Mouse (Mus musculus): ENCODE measurements around the gene Mapkap1. TPM values are rescaled to one million over a fixed set of nuclear protein-coding genes. Genes with fewer than 3 reads are reported as not detected.
A peak's percentile ranks its signal among the peaks of the same experiment; 100 is the strongest.

Mapkap1 gene
- polyA plus RNA-seq, 2 experiments, result 61.1 to 110 TPM

- Histone ChIP-seq H3K9ac (ENCODE audit: low read depth, low read length, severe bottlenecking) (no peak overlapping the region), H3K4me3 (replicated peaks; ENCODE audit: low read length) (no peak overlapping the region), H3K4me1 (ENCODE audit: control insufficient read depth, insufficient read depth, low read length) (peaks cover 18% of the 10 kb centered on the region), H3K9me3 (ENCODE audit: control insufficient read depth, low read length) (no peaks in the 10 kb centered on the region), H3K27ac (replicated peaks; ENCODE audit: low read depth, low read length) (no peak overlapping the region), H3K4me2 (replicated peaks; ENCODE audit: low read depth, low read length, severe bottlenecking) (no peak overlapping the region), H3K36me3 (ENCODE audit: control insufficient read depth, insufficient read depth, low read length) (peaks cover 26% of the 10 kb centered on the region), H3K27me3 (ENCODE audit: control insufficient read depth, insufficient read depth, low read length) (no peaks in the 10 kb centered on the region)
- no peak for TF ChIP-seq POLR2A (IDR thresholded peaks at IDR 0.05; ENCODE audit: borderline replicate concordance, extremely low read depth, insufficient read depth, insufficient read length)
- WGBS, result 80% methylated on average over 8 of the region's 8 CpGs
- no peak for ATAC-seq (ENCODE audit: low FRiP score, low read depth)
- DNase-seq (ENCODE audit: low spot score), result no peak
These were observed 216.6 kb downstream of the Mapkap1 start for GRCm38 (mm10) chr2:34623181-34623580.

DNA sequence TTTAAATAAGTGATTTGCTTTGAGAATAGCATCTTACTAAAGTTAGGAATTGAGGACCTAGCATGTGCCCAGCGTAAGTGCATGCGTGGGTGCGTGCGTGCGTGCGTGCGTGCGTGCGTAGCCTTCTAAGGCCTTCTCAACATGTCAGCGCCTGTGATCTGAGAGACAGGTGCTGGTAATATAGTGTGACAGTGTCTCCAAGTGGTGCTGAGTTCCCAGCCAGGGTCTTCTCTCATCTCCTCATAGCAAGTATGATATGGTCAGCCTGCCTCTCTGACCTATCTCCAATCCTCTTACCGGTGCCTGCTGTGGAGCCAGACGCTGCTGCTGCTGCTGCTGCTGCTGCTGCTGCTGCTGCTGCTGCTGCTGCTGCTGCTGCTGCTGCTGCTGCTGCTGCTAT is 217.5 kb downstream of the Mapkap1 start:
- TF ChIP-seq POLR2A (IDR thresholded peaks at IDR 0.05; ENCODE audit: borderline replicate concordance, extremely low read depth, insufficient read depth, insufficient read length), result no peak
- H3K4me3 ChIP-seq (replicated peaks; ENCODE audit: low read length), result no peak overlapping the region
- 89% methylated on average over 12 of the region's 12 CpGs for WGBS
- no peak overlapping the region for H3K4me2 ChIP-seq (replicated peaks; ENCODE audit: low read depth, low read length, severe bottlenecking)
- H3K27ac ChIP-seq (replicated peaks; ENCODE audit: low read depth, low read length), result no peak overlapping the region
- H3K36me3 ChIP-seq (ENCODE audit: control insufficient read depth, insufficient read depth, low read length), result peaks cover 26% of the 10 kb centered on the region
- H3K27me3 ChIP-seq (ENCODE audit: control insufficient read depth, insufficient read depth, low read length), result no peaks in the 10 kb centered on the region
- ATAC-seq (ENCODE audit: low FRiP score, low read depth) (no peak), DNase-seq (ENCODE audit: low spot score) (no peak)
- H3K9me3 ChIP-seq (ENCODE audit: control insufficient read depth, low read length), result no peaks in the 10 kb centered on the region
- no peak overlapping the region for H3K9ac ChIP-seq (ENCODE audit: low read depth, low read length, severe bottlenecking)
- H3K4me1 ChIP-seq (ENCODE audit: control insufficient read depth, insufficient read depth, low read length), result peaks cover 25% of the 10 kb centered on the region

GRCm38 (mm10) chr2:34627328-34628226 is 221.0 kb downstream of the Mapkap1 start:
- H3K27me3 ChIP-seq (ENCODE audit: control insufficient read depth, insufficient read depth, low read length), result no peaks in the 10 kb centered on the region
- TF ChIP-seq POLR2A (IDR thresholded peaks at IDR 0.05; ENCODE audit: borderline replicate concordance, extremely low read depth, insufficient read depth, insufficient read length), result no peak
- DNase-seq (ENCODE audit: low spot score) (no peak), ATAC-seq (ENCODE audit: low FRiP score, low read depth) (no peak)
- H3K4me3 ChIP-seq (replicated peaks; ENCODE audit: low read length), result no peak overlapping the region
- peaks cover 18% of the 10 kb centered on the region; the same call in 1 of the 2 replicates for H3K4me1 ChIP-seq (ENCODE audit: control insufficient read depth, insufficient read depth, low read length)
- H3K27ac ChIP-seq (replicated peaks; ENCODE audit: low read depth, low read length), result 0 out of 2 replicates have a peak overlapping the region, but pooled peaks have one; percentile 1
- no peaks in the 10 kb centered on the region for H3K9me3 ChIP-seq (ENCODE audit: control insufficient read depth, low read length)
- H3K36me3 ChIP-seq (ENCODE audit: control insufficient read depth, insufficient read depth, low read length), result peaks cover 23% of the 10 kb centered on the region
- no peak overlapping the region for H3K4me2 ChIP-seq (replicated peaks; ENCODE audit: low read depth, low read length, severe bottlenecking)
- WGBS, result 67% methylated on average over 17 of the region's 17 CpGs
- H3K9ac ChIP-seq (ENCODE audit: low read depth, low read length, severe bottlenecking), result no peak overlapping the region

GRCm38 (mm10) chr2:34628903-34629540 is 222.5 kb downstream of the Mapkap1 start:
- TF ChIP-seq POLR2A (IDR thresholded peaks at IDR 0.05; ENCODE audit: borderline replicate concordance, extremely low read depth, insufficient read depth, insufficient read length), result no peak
- no peak overlapping the region for H3K27ac ChIP-seq (replicated peaks; ENCODE audit: low read depth, low read length)
- 65% methylated on average over 4 of the region's 4 CpGs for WGBS

DNA sequence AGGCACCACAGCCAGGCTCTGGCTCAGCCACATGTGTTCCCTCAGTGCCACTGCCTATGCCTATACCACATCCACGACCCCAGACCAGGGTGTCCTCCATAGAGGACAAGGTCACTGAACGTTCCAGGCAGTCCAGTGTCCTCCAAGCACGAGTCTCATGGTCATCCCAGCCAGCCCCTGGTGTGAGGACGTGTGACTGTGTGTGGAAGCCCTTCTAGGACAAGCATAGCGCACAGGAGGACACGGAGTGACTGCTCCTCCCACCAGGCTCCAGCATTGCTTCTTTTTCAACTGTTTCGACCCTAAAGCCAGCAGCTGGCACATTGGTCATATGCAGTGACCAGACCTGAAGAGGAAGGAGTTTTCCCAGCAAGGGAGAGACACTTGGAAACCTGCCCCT is 223.2 kb downstream of the Mapkap1 start:
- ATAC-seq (ENCODE audit: low FRiP score, low read depth) (no peak), DNase-seq (ENCODE audit: low spot score) (no peak)
- Histone ChIP-seq H3K9me3 (ENCODE audit: control insufficient read depth, low read length) (no peaks in the 10 kb centered on the region), H3K36me3 (ENCODE audit: control insufficient read depth, insufficient read depth, low read length) (peaks cover 12% of the 10 kb centered on the region), H3K27ac (replicated peaks; ENCODE audit: low read depth, low read length) (no peak overlapping the region), H3K4me1 (ENCODE audit: control insufficient read depth, insufficient read depth, low read length) (peaks cover 18% of the 10 kb centered on the region; the same call in 1 of the 2 replicates), H3K27me3 (ENCODE audit: control insufficient read depth, insufficient read depth, low read length) (no peaks in the 10 kb centered on the region), H3K9ac (ENCODE audit: low read depth, low read length, severe bottlenecking) (no peak overlapping the region), H3K4me3 (replicated peaks; ENCODE audit: low read length) (no peak overlapping the region), H3K4me2 (replicated peaks; ENCODE audit: low read depth, low read length, severe bottlenecking) (no peak overlapping the region)
- TF ChIP-seq POLR2A (IDR thresholded peaks at IDR 0.05; ENCODE audit: borderline replicate concordance, extremely low read depth, insufficient read depth, insufficient read length), result no peak
- 76% methylated on average over 7 of the region's 7 CpGs for WGBS

More at GRCm38 (mm10) chr2:34628903-34629540, 222.5 kb downstream of the Mapkap1 start:
- Histone ChIP-seq H3K36me3 (ENCODE audit: control insufficient read depth, insufficient read depth, low read length) (peaks cover 18% of the 10 kb centered on the region), H3K9me3 (ENCODE audit: control insufficient read depth, low read length) (no peaks in the 10 kb centered on the region), H3K4me1 (ENCODE audit: control insufficient read depth, insufficient read depth, low read length) (peaks cover 18% of the 10 kb centered on the region; the same call in 1 of the 2 replicates), H3K27me3 (ENCODE audit: control insufficient read depth, insufficient read depth, low read length) (no peaks in the 10 kb centered on the region), H3K9ac (ENCODE audit: low read depth, low read length, severe bottlenecking) (no peak overlapping the region), H3K4me3 (replicated peaks; ENCODE audit: low read length) (no peak overlapping the region), H3K4me2 (replicated peaks; ENCODE audit: low read depth, low read length, severe bottlenecking) (no peak overlapping the region)
- DNase-seq (ENCODE audit: low spot score) (no peak), ATAC-seq (ENCODE audit: low FRiP score, low read depth) (no peak)
